Mouse (Mus musculus): ENCODE measurements around the gene Olfr1445.

Gene Olfr1445

DNA sequence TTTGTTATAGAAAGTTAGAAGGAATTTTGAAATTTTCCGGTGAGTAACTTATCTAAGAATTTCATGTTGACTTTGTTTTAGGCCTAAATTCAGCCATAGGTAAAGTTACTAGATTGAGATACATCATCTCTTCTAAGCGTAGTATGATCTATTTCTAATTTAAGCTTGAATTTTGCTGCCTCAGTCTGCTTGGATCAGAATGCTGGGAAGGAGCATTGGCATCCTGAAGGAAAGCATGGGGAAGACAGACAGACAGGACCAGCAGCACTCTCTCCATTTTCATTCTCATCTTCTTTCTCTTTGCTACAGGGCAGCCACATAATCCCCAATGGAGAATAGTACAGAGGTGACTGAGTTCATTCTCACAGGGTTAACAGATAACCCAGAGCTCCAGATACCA lies at the start of gene Olfr1445:
TSS of gene Olfr1445 (plus strand) at position 301 of the 400 bp plus-strand sequence.
- DNase-seq (ENCODE audit: extremely low read depth, low read depth, low spot score), result no peak

DNA sequence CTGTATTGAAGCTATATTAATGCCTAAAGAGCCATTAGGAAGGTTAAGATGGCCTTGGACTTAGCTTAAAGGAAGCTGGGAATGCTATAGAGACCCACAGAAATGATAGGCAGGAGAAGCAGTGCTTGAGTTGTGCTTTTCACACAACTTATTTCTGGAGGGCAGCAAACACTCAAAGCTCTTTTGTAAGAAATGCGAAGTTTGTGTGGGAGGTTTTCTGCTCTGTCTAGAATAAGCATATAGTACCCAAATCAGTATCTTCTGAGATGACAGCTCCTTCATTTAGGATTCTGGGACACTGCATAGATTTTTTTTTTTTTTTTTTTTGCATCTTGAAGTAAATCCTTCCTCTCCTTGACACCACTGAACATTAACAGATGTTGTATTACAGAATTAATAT lies 45.1 kb upstream of the Olfr1445 start:
- DNase-seq (ENCODE audit: extremely low read depth, low read depth, low spot score), result no peak

- no peak for DNase-seq (ENCODE audit: extremely low read depth, low read depth, low spot score)
Measured at GRCm38 (mm10) chr19:12846382-12846781, 37.3 kb upstream of the Olfr1445 start, which contains the start of gene Gm5244. TSS of gene Gm5244 (plus strand) at chr19:12846682.

GRCm38 (mm10) chr19:12856983-12857382 lies 26.7 kb upstream of the Olfr1445 start, which contains the start of gene Olfr1444:
TSS of gene Olfr1444 (plus strand) at chr19:12857283.
- no peak for DNase-seq (ENCODE audit: extremely low read depth, low read depth, low spot score)

- no peak for DNase-seq (ENCODE audit: extremely low read depth, low read depth, low spot score)
Measured at GRCm38 (mm10) chr19:12893424-12893823, 9.8 kb downstream of the Olfr1445 start, which contains the start of gene Olfr1446. TSS of gene Olfr1446 (minus strand) at chr19:12893524.

- DNase-seq (ENCODE audit: extremely low read depth, low read depth, low spot score), result no peak
Measured at GRCm38 (mm10) chr19:12903643-12904042, 20.0 kb downstream of the Olfr1445 start, which contains the start of gene Olfr1447. TSS of gene Olfr1447 (minus strand) at chr19:12903743.

- DNase-seq (ENCODE audit: extremely low read depth, low read depth, low spot score), result no peak
Measured at GRCm38 (mm10) chr19:12924319-12924718, 40.7 kb downstream of the Olfr1445 start, which contains the start of gene Olfr1448. TSS of gene Olfr1448 (minus strand) at chr19:12924419.

DNA sequence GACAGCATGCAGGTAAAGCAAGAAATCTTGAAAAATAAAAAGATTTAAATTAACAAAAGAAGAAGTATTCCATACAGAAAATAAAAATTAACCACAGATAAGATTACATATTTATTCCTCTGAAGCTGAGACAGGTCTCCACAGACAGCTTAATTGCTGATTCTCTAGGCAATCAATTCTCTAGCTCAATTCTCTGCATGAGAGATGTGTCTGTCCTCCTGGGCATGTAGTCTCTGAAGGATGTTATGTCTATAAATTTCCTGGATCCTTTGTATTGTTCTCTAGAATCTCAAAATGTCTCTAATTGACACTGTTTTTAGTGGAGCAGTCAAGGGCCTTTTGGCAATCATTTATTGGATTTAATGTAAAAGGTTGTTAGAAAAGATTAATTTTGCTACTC lies 46.9 kb downstream of the Olfr1445 start, which contains the start of gene Olfr1449:
TSS of gene Olfr1449 (plus strand) at position 301 of the 400 bp plus-strand sequence.
- DNase-seq (ENCODE audit: extremely low read depth, low read depth, low spot score), result no peak
